Mouse (Mus musculus): ENCODE results near the gene Fzd9.
"Not testable (repeated sequence)": the region's sequence is repeated elsewhere in the genome, so short reads cannot be mapped to it uniquely, and the experiment has no call there.

Gene Fzd9

GRCm38 (mm10) chr5:135247337-135247736, 3.7 kb downstream of the Fzd9 start:
- no peak for DNase-seq

- no peak for DNase-seq
These were observed 4.5 kb downstream of the Fzd9 start for GRCm38 (mm10) chr5:135246531-135246930.

DNA sequence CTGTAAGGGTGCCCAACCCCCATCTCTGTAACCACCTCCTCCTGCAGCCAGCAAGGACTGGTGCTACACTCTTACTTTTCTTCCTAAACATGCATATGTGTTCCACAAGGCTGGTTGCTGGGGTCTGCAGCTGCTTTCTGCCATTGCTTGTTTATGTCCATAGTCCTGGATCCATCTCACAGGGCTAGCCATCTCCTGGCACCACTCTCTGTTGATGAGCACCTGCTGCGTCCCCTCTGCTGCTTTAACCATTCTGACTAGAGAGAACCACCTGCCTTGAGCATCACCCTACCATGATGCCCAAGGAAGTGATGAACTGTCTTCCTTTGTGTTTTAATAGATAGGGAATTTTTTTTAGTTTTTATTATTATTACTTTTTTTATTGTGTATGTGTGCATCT, 7.9 kb downstream of the Fzd9 start:
- DNase-seq: no peak

GRCm38 (mm10) chr5:135242608-135243007, 8.4 kb downstream of the Fzd9 start:
- DNase-seq: no peak

GRCm38 (mm10) chr5:135242136-135242535, 8.9 kb downstream of the Fzd9 start:
- DNase-seq: no peak

DNA sequence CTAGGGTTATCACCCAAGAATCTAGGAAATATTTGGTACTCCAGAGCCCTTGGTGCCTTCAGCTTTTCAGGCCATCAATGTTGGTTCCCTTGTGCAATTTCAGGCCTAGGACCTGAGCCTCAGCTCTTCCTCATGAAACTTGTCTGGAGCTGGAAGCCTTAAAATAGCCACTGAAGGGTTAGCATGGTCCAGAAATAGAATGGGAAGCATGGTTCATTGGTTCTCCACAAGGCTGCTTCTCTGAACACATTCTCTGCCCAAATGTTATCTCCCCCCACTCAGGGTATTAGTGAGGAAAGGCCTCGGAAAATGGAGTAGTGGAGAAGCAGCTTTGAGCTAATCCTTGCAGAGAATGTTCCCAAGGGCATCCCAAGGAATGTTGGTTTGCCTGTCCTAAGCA, 9.6 kb downstream of the Fzd9 start:
- DNase-seq: no peak

- DNase-seq: no peak
These were observed 12.2 kb downstream of the Fzd9 start for GRCm38 (mm10) chr5:135238832-135239231.

DNA sequence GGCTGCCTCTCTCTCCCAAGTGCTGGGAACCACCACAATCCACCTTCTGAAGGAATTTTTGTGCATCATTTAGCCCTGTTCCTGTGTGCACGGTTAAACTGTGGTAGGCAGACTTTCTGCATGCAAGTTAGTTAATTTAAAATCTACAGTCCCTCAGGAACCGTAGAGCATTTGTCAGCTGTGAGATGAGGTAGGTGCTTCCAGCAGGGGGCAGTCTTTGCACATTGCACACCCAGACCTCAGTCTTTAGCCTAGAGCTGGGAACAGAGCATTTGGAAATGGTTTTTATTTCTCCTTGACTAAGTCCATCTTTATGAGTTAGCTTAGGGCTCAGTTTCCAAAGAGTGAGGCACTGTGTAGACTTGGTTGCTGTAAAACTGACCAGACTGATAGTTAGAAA, 14.5 kb downstream of the Fzd9 start:
- DNase-seq: peak; percentile 65

GRCm38 (mm10) chr5:135233166-135233920, 17.7 kb downstream of the Fzd9 start:
- DNase-seq: no peak

DNA sequence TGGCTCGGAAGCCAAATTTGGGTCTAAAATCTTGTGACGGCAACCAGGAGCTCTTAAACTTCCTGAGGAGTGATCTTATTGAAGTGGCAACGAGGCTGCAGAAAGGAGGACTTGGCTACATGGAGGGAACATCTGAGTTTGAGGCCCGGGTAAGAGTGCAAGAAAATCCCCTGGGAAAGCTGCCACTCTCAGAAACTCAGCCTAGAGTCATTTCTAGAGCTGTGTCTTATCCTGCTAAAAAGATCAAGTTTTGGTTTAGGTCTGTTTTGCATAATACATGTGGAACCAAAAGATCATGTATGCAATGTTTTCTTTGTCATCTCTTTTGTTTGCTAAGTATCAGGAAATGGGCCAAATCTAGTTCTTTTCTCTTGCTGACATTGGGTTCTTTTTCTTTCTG, 20.8 kb downstream of the Fzd9 start:
- no peak for DNase-seq

- DNase-seq: not testable (repeated sequence)
These were observed 25.2 kb downstream of the Fzd9 start for GRCm38 (mm10) chr5:135225879-135226278.

GRCm38 (mm10) chr5:135224169-135224568, 26.9 kb downstream of the Fzd9 start:
- DNase-seq: no peak

DNA sequence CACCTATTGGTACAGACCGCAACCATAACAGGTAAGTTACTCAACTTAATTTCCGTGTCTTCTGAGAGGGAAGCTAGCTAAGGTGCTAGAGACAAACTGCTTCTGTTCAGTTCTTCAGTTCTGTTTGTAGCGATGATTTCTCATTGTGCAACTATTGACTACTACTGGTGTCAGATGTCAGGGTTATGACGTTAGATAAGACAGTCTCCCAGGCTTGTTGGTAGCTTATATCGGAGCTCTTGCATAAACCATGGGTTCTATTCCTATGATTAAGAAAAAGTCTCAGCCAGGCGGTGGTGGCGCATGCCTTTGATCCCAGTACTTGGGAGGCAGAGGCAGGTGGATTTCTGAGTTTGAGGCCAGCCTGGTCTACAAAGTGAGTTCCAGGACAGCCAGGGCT, 29.0 kb downstream of the Fzd9 start:
- DNase-seq: no peak

- DNase-seq: no peak
These were observed 30.1 kb downstream of the Fzd9 start for GRCm38 (mm10) chr5:135220941-135221340.

- DNase-seq: no peak
These were observed 34.2 kb downstream of the Fzd9 start for GRCm38 (mm10) chr5:135216871-135217270.

GRCm38 (mm10) chr5:135208197-135208596, 42.8 kb downstream of the Fzd9 start:
- DNase-seq: peak; percentile 23

DNA sequence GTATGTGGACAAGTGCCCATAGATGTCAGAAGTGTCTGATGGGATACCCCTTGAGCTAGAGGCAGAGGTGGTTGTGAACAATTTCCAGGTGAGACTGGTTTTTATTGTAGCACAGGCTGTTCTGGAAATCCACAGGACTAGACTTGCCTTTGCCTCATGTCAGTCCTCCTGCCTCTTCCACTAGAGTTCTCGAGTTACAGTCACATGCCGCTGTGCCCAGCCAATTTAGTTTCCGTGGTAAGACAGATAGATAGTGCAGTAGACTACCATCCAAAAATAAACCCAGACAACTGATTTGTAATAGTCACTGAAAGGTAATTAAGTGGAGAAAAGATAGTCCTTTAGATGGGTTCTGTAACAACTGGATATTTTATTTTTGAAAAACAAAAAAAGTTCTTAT, 48.3 kb downstream of the Fzd9 start:
- DNase-seq: no peak
